Mouse (Mus musculus) olfactory bulb, adult 2 months (tissue): Measurements from ENCODE around the gene Il9r.

Experiments used
- CTCF ChIP-seq: fragments of 200-500 bp; IDR thresholded peaks from 2 replicates; pipeline ENCODE4 v1.5.1; 2012; ENCODE audit warnings: low read depth, mild to moderate bottlenecking, low read length, moderate library complexity; ENCODE audit not compliant: insufficient read depth
- POLR2A ChIP-seq: fragments of 200-500 bp; IDR thresholded peaks from 2 replicates; pipeline ENCODE4 v1.6.1; 2012; ENCODE audit warnings: mild to moderate bottlenecking, low read depth, low read length, moderate library complexity; ENCODE audit not compliant: insufficient read depth

DNA sequence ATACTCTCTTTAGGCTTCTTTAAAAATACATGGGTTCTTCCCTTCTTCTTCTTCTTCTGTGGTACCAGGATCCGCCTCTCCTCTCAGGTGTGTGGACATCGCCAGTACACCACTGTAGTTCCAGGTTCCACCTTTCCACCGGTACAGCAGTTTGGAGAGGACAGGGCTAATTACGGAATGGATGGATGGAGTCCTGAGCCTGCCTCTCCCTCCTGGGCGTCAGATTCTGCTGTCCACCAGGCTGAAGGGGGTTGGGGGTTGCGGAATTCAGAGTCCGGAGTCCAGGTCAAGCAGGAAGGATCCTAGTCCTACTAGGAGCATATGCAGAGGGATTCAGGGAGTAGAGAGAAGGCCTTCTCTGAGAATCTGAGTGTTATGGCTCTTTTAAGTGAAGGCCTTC is 46.9 kb downstream of the Il9r start:
- no peak for TF ChIP-seq CTCF
- TF ChIP-seq POLR2A: no peak
